Mouse (Mus musculus) myocyte (in vitro differentiated cells): ENCODE results near the gene Trip4. TPM values are rescaled to one million over a fixed set of nuclear protein-coding genes. Genes with fewer than 3 reads are reported as not detected.

Experiments
- H3K27me3 ChIP-seq: one replicate; pipeline ENCODE4 v1.6.1; 2011; ENCODE audit not compliant: control insufficient read depth, insufficient read depth, insufficient read length
- H3K36me3 ChIP-seq: one replicate; pipeline ENCODE4 v1.6.1; 2011; ENCODE audit not compliant: control insufficient read depth, insufficient read depth
- H3K4me2 ChIP-seq: one replicate; pipeline ENCODE4 v1.6.1; 2011; ENCODE audit warnings: low read depth, control low read depth
- H3K4me3 ChIP-seq: one replicate; pipeline ENCODE4 v1.5.1; 2011; ENCODE audit warnings: mild to moderate bottlenecking, control low read depth, moderate library complexity
- H3K79me2 ChIP-seq: one replicate; pipeline ENCODE4 v1.6.1; 2011; ENCODE audit not compliant: control insufficient read depth, insufficient read depth
- H3ac ChIP-seq: one replicate; pipeline ENCODE4 v1.6.1; 2011; ENCODE audit not compliant: control insufficient read depth, insufficient read length
- CEBPB ChIP-seq: IDR thresholded peaks from 2 replicates; pipeline ENCODE4 v1.6.1; 2011; ENCODE audit warnings: mild to moderate bottlenecking, moderate library complexity; ENCODE audit not compliant: poor library complexity, insufficient read depth, severe bottlenecking
- E2F4 ChIP-seq: IDR thresholded peaks from one replicate; pipeline ENCODE4 v1.6.1; 2011; ENCODE audit warnings: mild to moderate bottlenecking, control low read depth, moderate library complexity; ENCODE audit not compliant: insufficient read depth
- MAX ChIP-seq: IDR thresholded peaks from one replicate; pipeline ENCODE4 v1.6.1; 2011; ENCODE audit warnings: low read depth, mild to moderate bottlenecking, control low read depth
- MYOD1 ChIP-seq, 3 experiments: IDR thresholded peaks; one replicate each; pipeline ENCODE4 v1.6.1; 2011; ENCODE audit warnings: control low read depth in 2 of 3, low read depth in 2 of 3, mild to moderate bottlenecking in 2 of 3, moderate library complexity in 1 of 3; ENCODE audit not compliant: insufficient read length in 2 of 3, control insufficient read depth in 1 of 3
- MYOG ChIP-seq, 3 experiments: IDR thresholded peaks; one replicate each; pipeline ENCODE4 v1.6.1; 2011; ENCODE audit warnings: control low read depth in 2 of 3, low read depth in 2 of 3, mild to moderate bottlenecking in 2 of 3; ENCODE audit not compliant: insufficient read length in 2 of 3, control insufficient read depth in 1 of 3, insufficient read depth in 1 of 3
- POLR2A ChIP-seq: IDR thresholded peaks from one replicate; pipeline ENCODE4 v1.6.1; 2011; ENCODE audit warnings: low read depth, mild to moderate bottlenecking, control low read depth, moderate library complexity; ENCODE audit not compliant: insufficient read length
- POLR2AphosphoS2 ChIP-seq: IDR thresholded peaks from one replicate; pipeline ENCODE4 v1.6.1; 2011; ENCODE audit warnings: low read depth, control low read depth; ENCODE audit not compliant: insufficient read length
- REST ChIP-seq: IDR thresholded peaks from one replicate; pipeline ENCODE4 v1.6.1; 2011; ENCODE audit warnings: mild to moderate bottlenecking, control low read depth, moderate library complexity; ENCODE audit not compliant: insufficient read depth, insufficient read length
- SRF ChIP-seq: IDR thresholded peaks from one replicate; pipeline ENCODE4 v1.6.1; 2011; ENCODE audit warnings: low read depth; ENCODE audit not compliant: control insufficient read depth, insufficient read length
- TCF12 ChIP-seq: IDR thresholded peaks from one replicate; pipeline ENCODE4 v1.6.1; 2011; ENCODE audit warnings: mild to moderate bottlenecking, control low read depth; ENCODE audit not compliant: poor library complexity, insufficient read depth, severe bottlenecking
- TCF3 ChIP-seq: IDR thresholded peaks from one replicate; pipeline ENCODE4 v1.6.1; 2011; ENCODE audit warnings: low read depth, control low read depth; ENCODE audit not compliant: insufficient read length
- USF1 ChIP-seq: IDR thresholded peaks from one replicate; pipeline ENCODE4 v1.6.1; 2011; ENCODE audit warnings: low read depth, mild to moderate bottlenecking, control low read depth, moderate library complexity
- polyA plus RNA-seq: library from polyadenylated mRNA; unstranded; fragments of >200 nt; fragmentation: generic; extraction: Trizol; gene quantifications from one replicate; pipeline ENCODE4 v1.2.1, GENCODE M21; 2012; ENCODE audit warnings: missing spikeins

Trip4 gene
- polyA plus RNA-seq, 1 experiment = 9.0 TPM

DNA sequence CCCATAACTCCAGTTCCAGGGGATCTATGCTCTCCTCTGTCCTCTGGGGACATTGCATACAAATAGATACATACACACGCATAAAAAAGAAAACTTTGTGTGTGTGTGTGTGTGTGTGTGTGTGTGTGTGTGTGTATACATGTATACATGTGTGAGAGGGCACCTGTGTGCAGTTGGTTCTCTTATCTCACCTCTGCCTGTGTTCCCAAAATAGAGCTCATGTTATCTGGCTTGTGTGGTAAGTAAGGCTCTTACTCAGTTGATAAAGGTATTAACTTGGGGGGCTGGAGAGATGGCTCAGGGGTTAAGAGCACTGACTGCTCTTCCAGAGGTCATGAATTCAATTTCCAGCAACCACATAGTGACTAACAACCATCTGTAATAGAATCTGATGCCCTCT lies 8.4 kb upstream of the Trip4 start:
- no peak overlapping the region for H3K4me3 ChIP-seq
- no peak overlapping the region for H3ac ChIP-seq
- H3K27me3 ChIP-seq = no peaks in the 10 kb centered on the region
- no peaks in the 10 kb centered on the region for H3K36me3 ChIP-seq
- peaks cover 93% of the 10 kb centered on the region for H3K79me2 ChIP-seq
- TF ChIP-seq E2F4 = no peak
- H3K4me2 ChIP-seq = no peak overlapping the region

DNA sequence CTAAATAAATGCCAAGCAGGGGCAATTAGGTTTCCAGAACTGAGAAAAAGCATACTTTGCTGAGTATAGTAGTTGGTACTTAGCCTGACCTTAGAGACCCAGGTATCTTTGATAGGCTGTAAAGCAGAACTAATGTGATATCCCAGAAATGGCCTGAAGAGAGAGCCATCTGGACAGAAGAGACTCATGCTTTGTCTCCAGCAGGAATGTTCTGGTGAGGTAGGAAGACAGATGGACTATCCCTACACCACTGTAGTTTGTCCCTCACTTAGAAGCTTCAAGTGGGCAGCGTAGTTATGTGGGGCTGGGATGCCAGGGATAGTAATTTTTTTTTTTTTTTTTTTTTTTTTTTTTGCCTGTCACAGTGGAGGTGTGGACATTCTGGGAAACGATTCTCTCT lies 5.4 kb upstream of the Trip4 start:
- Histone ChIP-seq H3K79me2 (peaks cover 95% of the 10 kb centered on the region), H3K4me2 (no peak overlapping the region), H3K36me3 (peaks cover 3% of the 10 kb centered on the region), H3K4me3 (no peak overlapping the region), H3K27me3 (no peaks in the 10 kb centered on the region), H3ac (no peak overlapping the region)
- no peak for TF ChIP-seq USF1
- no peak for TF ChIP-seq POLR2AphosphoS2
- TF ChIP-seq TCF3 = no peak

DNA sequence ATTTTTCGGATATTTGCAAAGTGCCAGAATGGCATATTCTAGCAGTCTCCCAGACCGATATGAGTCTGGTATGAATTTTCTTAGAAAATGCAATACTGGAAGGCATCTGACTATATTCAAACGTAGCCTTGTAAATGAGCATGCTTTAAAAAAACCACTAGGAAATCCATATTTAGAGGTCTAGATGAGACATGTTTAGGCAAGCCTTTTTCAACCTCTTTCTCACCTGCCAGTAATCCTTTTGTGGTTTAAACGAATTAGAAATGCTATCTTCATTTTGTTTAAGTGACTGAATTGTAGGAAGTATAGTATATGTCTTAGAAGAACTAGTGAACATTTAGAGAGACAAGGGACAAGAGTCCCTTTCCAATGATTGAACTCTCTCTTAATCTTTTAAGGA lies 1.2 kb upstream of the Trip4 start:
- Histone ChIP-seq H3ac (peak overlapping the region; percentile 10), H3K27me3 (no peaks in the 10 kb centered on the region), H3K79me2 (peaks cover 56% of the 10 kb centered on the region), H3K36me3 (peaks cover 3% of the 10 kb centered on the region), H3K4me3 (peak overlapping the region; percentile 90), H3K4me2 (peak overlapping the region; percentile 83)
- TF ChIP-seq POLR2A (no peak), REST (no peak), POLR2AphosphoS2 (no peak), TCF3 (no peak), SRF (no peak), E2F4 (no peak), TCF12 (no peak), MYOD1 (IDR thresholded peaks at IDR 0.05; ENCODE audit: control insufficient read depth in 1 of 3, insufficient read length in 2 of 3, low read depth in 2 of 3) (no peak), USF1 (no peak), MYOG (IDR thresholded peaks at IDR 0.05; ENCODE audit: control insufficient read depth in 1 of 3, insufficient read depth in 1 of 3, insufficient read length in 2 of 3, low read depth in 2 of 3) (no peak), MAX (no peak), CEBPB (no peak)

GRCm38 (mm10) chr9:65909301-65909801 lies 757 bp upstream of the Trip4 start:
- peak overlapping the region; percentile 10 for H3ac ChIP-seq
- H3K36me3 ChIP-seq = peaks cover 3% of the 10 kb centered on the region
- H3K27me3 ChIP-seq = no peaks in the 10 kb centered on the region
- H3K4me3 ChIP-seq = peak overlapping the region; percentile 90
- peaks cover 51% of the 10 kb centered on the region for H3K79me2 ChIP-seq
- TF ChIP-seq SRF = no peak
- TF ChIP-seq E2F4 = no peak
- TF ChIP-seq MYOG (IDR thresholded peaks at IDR 0.05; ENCODE audit: control insufficient read depth in 1 of 3, insufficient read depth in 1 of 3, insufficient read length in 2 of 3, low read depth in 2 of 3) = no peak
- no peak for TF ChIP-seq REST
- TF ChIP-seq CEBPB = no peak
- no peak for TF ChIP-seq POLR2AphosphoS2
- no peak for TF ChIP-seq MYOD1 (IDR thresholded peaks at IDR 0.05; ENCODE audit: control insufficient read depth in 1 of 3, insufficient read length in 2 of 3, low read depth in 2 of 3)
- no peak for TF ChIP-seq MAX
- no peak for TF ChIP-seq TCF12
- TF ChIP-seq TCF3 = no peak
- peak overlapping the region; percentile 83 for H3K4me2 ChIP-seq

- TF ChIP-seq MAX (no peak), SRF (no peak), USF1 (no peak), MYOD1 (IDR thresholded peaks at IDR 0.05; ENCODE audit: control insufficient read depth in 1 of 3, insufficient read length in 2 of 3, low read depth in 2 of 3) (no peak), POLR2AphosphoS2 (no peak), TCF12 (no peak), TCF3 (no peak), POLR2A (no peak), REST (no peak)
- H3K27me3 ChIP-seq = no peaks in the 10 kb centered on the region
- H3K36me3 ChIP-seq = no peaks in the 10 kb centered on the region
- no peaks in the 10 kb centered on the region for H3K79me2 ChIP-seq
- no peak overlapping the region for H3K4me2 ChIP-seq
- H3ac ChIP-seq = no peak overlapping the region
- H3K4me3 ChIP-seq = no peak overlapping the region
Observed at GRCm38 (mm10) chr9:65903419-65903818, 5.2 kb downstream of the Trip4 start.
